Mouse (Mus musculus): ENCODE measurements around the gene Mfap2.

DNA sequence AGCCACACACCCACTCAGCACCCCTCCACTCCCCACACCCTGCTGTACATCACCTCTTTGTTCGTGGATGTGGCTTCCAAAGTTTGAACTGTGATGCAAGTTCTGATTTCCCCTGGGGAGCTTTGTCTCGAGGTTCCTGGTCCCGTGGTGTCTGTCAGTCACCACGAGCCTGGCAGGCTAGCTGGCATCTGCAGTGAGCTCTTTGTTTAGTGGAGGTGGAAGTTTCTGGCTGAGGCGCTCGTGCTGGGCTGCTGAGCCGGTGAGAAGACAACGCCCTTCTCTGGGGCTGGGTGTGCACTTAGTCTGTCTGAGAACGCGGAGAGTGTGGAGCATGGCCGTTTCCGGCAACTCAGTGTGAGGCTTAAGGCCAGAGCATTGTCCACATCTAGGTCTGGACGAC, 38.5 kb upstream of the Mfap2 start:
- no peak for TF ChIP-seq CTCF (IDR thresholded peaks at IDR 0.05; ENCODE audit: insufficient read depth, low read depth, low read length)
- TF ChIP-seq POLR2A (IDR thresholded peaks at IDR 0.05; ENCODE audit: insufficient read depth, low read depth, low read length): no peak

All from olfactory bulb, adult 2 months (tissue).